Mouse (Mus musculus): ENCODE results near the gene Homer3.

Homer3 gene

GRCm38 (mm10) chr8:70282603-70283135 is at the start of gene Homer3:
Homer3 (plus strand) TSS chr8:70282827.
- DNase-seq = peak; percentile 94 to 96

- DNase-seq = no peak
Measured at GRCm38 (mm10) chr8:70233606-70234005, 49.0 kb upstream of the Homer3 start.

GRCm38 (mm10) chr8:70234080-70234780 is 48.4 kb upstream of the Homer3 start, which contains the start of the genes Sugp2 and Armc6:
Sugp2 (plus strand) TSS chr8:70234226.
Armc6 (minus strand) TSS chr8:70234466.
- peak; percentile 95 to 97 for DNase-seq

GRCm38 (mm10) chr8:70234781-70235128 is 47.9 kb upstream of the Homer3 start:
- DNase-seq = no peak

GRCm38 (mm10) chr8:70237842-70238241 is 44.8 kb upstream of the Homer3 start:
- no peak for DNase-seq

GRCm38 (mm10) chr8:70240642-70241041 is 42.0 kb upstream of the Homer3 start:
- DNase-seq = peak in 1 of 2 experiments; percentile 30

GRCm38 (mm10) chr8:70246622-70247021 is 36.0 kb upstream of the Homer3 start:
- no peak for DNase-seq

GRCm38 (mm10) chr8:70247841-70248240 is 34.8 kb upstream of the Homer3 start:
- no peak for DNase-seq

- no peak for DNase-seq
Measured at GRCm38 (mm10) chr8:70254628-70255027, 28.0 kb upstream of the Homer3 start.

- DNase-seq = no peak
Measured at GRCm38 (mm10) chr8:70257456-70257855, 25.2 kb upstream of the Homer3 start.

GRCm38 (mm10) chr8:70258600-70258999 is 24.0 kb upstream of the Homer3 start:
- DNase-seq = no peak

GRCm38 (mm10) chr8:70259043-70259442 is 23.6 kb upstream of the Homer3 start:
- no peak for DNase-seq

GRCm38 (mm10) chr8:70267674-70268073 is 15.0 kb upstream of the Homer3 start:
- DNase-seq = no peak

- DNase-seq = no peak
Measured at GRCm38 (mm10) chr8:70268311-70268710, 14.3 kb upstream of the Homer3 start.

GRCm38 (mm10) chr8:70268799-70269565 is 13.6 kb upstream of the Homer3 start:
- DNase-seq = peak; percentile 64 to 66

GRCm38 (mm10) chr8:70272949-70273348 is 9.7 kb upstream of the Homer3 start:
- DNase-seq = peak in 1 of 2 experiments; percentile 43

GRCm38 (mm10) chr8:70274350-70274749 is 8.3 kb upstream of the Homer3 start:
- no peak for DNase-seq

- DNase-seq = peak in 1 of 2 experiments; percentile 41
Measured at GRCm38 (mm10) chr8:70276476-70276875, 6.2 kb upstream of the Homer3 start.

GRCm38 (mm10) chr8:70278175-70278574 is 4.5 kb upstream of the Homer3 start:
- DNase-seq = no peak

- no peak for DNase-seq
Measured at GRCm38 (mm10) chr8:70279266-70279665, 3.4 kb upstream of the Homer3 start.

- DNase-seq = no peak
Measured at GRCm38 (mm10) chr8:70281001-70281400, 1.6 kb upstream of the Homer3 start.

- peak in 1 of 2 experiments; percentile 45 for DNase-seq
Measured at GRCm38 (mm10) chr8:70283136-70284077, 780 bp downstream of the Homer3 start.

GRCm38 (mm10) chr8:70284421-70284820 is 1.8 kb downstream of the Homer3 start:
- DNase-seq = no peak
